ENCODE assay signal across 13 mouse cellular contexts in the genomic region with DNA sequence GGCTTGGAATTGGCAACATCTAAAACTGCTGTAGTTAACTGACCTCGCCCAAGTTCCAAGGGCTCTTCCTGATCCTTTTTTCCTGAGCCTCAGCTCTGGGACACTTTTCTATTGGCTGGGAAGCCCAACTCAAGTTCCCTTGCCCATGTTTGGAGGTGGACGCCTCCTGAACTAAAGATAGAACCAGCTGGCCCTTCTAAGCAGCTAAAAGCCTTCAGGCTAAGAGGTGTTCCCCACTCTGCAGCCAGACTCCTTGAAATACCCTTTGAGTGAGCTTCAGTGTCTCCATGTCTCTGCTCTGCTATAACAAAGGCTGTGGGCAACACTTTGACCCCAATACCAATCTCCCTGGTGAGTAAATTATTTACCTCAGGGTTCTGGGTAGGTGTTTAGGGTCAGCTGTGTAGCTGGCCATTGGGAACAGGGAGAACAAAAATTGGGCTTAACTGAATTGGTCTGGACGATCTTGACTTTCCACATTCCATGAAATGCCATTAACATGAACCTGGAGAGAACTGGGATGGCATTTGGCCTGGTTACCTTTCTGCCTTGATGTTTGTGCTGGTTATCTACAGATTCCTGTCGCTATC. TPM values are rescaled to one million over a fixed set of nuclear protein-coding genes. Genes with fewer than 3 reads are reported as not detected.
DNase-seq lines count a peak whose midpoint lies in the region; ATAC-seq and TF ChIP-seq lines count a peak whose summit lies in the region.
"Had no signal": no experiment of that assay in that cellular context is flagged by ENCODE, and none has a peak within 500 bp of the region (broad histone marks: within the 10 kb centered on the region; RNA-seq: fewer than 3 reads in every experiment).

Gene Itgb1bp2, plus strand, starts transcription at position 203 of the 590 bp plus-strand sequence.

- no peaks in the 10 kb centered on the region for H3K4me1 ChIP-seq in embryonic facial prominence, embryonic 15.5 days
- H3K4me1 ChIP-seq in heart, postnatal 0 days (ENCODE audit: control insufficient read depth, insufficient read depth) = no peaks in the 10 kb centered on the region
- no peaks in the 10 kb centered on the region for H3K4me1 ChIP-seq in lung, embryonic 14.5 days (ENCODE audit: insufficient read depth)
- no peaks in the 10 kb centered on the region for H3K4me1 ChIP-seq in liver, postnatal 0 days (ENCODE audit: insufficient read depth)
- H3K4me1 ChIP-seq in intestine, embryonic 15.5 days (replicated peaks) = no peaks in the 10 kb centered on the region
- H3K4me1 ChIP-seq: megakaryocyte, embryonic 14.5 days had no signal

- H3K4me2 ChIP-seq in embryonic facial prominence, embryonic 15.5 days (replicated peaks) = no peak within 1 kb of the TSS
- H3K4me2 ChIP-seq in heart, postnatal 0 days (ENCODE audit: low read depth, low read length) = peak within 1 kb of the TSS; percentile 59
- H3K4me2 ChIP-seq in lung, embryonic 14.5 days = no peak within 1 kb of the TSS
- no peak within 1 kb of the TSS for H3K4me2 ChIP-seq in liver, postnatal 0 days (ENCODE audit: low read depth, low read length)
- H3K4me2 ChIP-seq in intestine, embryonic 15.5 days (replicated peaks) = no peak within 1 kb of the TSS

- no peak within 1 kb of the TSS for H3K27ac ChIP-seq in embryonic facial prominence, embryonic 15.5 days (replicated peaks)
- H3K27ac ChIP-seq in heart, postnatal 0 days (ENCODE audit: low read depth) = peak within 1 kb of the TSS; percentile 86
- H3K27ac ChIP-seq in lung, embryonic 14.5 days (ENCODE audit: low read depth) = no peak within 1 kb of the TSS
- H3K27ac ChIP-seq in liver, postnatal 0 days (ENCODE audit: low read depth) = no peak within 1 kb of the TSS
- no peak within 1 kb of the TSS for H3K27ac ChIP-seq in intestine, embryonic 15.5 days

- no peaks in the 10 kb centered on the region; the same call in 1 of the 2 replicates for H3K27me3 ChIP-seq in embryonic facial prominence, embryonic 15.5 days
- no peaks in the 10 kb centered on the region for H3K27me3 ChIP-seq in heart, postnatal 0 days (ENCODE audit: control insufficient read depth, insufficient read depth, low read length)
- no peaks in the 10 kb centered on the region for H3K27me3 ChIP-seq in lung, embryonic 14.5 days (ENCODE audit: insufficient read depth, low read length)
- H3K27me3 ChIP-seq in liver, postnatal 0 days (ENCODE audit: insufficient read depth, low read length) = 0 out of 2 replicates have a peak, but pooled peaks cover 5% of the 10 kb centered on the region
- no peaks in the 10 kb centered on the region for H3K27me3 ChIP-seq in intestine, embryonic 15.5 days (replicated peaks)

- no peak for TF ChIP-seq CTCF in heart, postnatal 0 days (IDR thresholded peaks at IDR 0.05; ENCODE audit: low read depth)
- TF ChIP-seq CTCF in lung, embryonic 14.5 days (IDR thresholded peaks at IDR 0.05; ENCODE audit: low read depth) = no peak
- TF ChIP-seq CTCF in liver, postnatal 0 days (IDR thresholded peaks at IDR 0.05; ENCODE audit: low read depth) = no peak

- ATAC-seq in embryonic facial prominence, embryonic 15.5 days (ENCODE audit: insufficient number of reproducible peaks, low FRiP score, low TSS enrichment, low read depth) = no peak
- ATAC-seq in heart, postnatal 0 days (ENCODE audit: insufficient read depth, low read depth) = peak; percentile 93
- no peak; the same call in 1 of the 2 replicates for ATAC-seq in lung, embryonic 14.5 days (ENCODE audit: insufficient read depth)
- no peak for ATAC-seq in liver, postnatal 0 days
- ATAC-seq in intestine, embryonic 15.5 days = no peak

- H3K9ac ChIP-seq in embryonic facial prominence, embryonic 15.5 days = no peak within 1 kb of the TSS
- peak within 1 kb of the TSS; percentile 53; the same call in 1 of the 2 replicates for H3K9ac ChIP-seq in heart, postnatal 0 days (replicated peaks; ENCODE audit: low read depth, low read length)
- H3K9ac ChIP-seq in lung, embryonic 14.5 days = no peak within 1 kb of the TSS
- H3K9ac ChIP-seq in liver, postnatal 0 days (replicated peaks) = no peak within 1 kb of the TSS
- no peak within 1 kb of the TSS for H3K9ac ChIP-seq in intestine, embryonic 15.5 days

- 63% methylated on average over 4 of the region's 4 CpGs for WGBS in embryonic facial prominence, embryonic 15.5 days
- whole genome bisulfite sequencing in heart, postnatal 0 days = 32% methylated on average over 4 of the region's 4 CpGs
- 65% methylated on average over 4 of the region's 4 CpGs for WGBS in lung, embryonic 14.5 days
- 76% methylated on average over 4 of the region's 4 CpGs for WGBS in liver, postnatal 0 days (ENCODE audit: insufficient replicate concordance)
- 65% methylated on average over 4 of the region's 4 CpGs for WGBS in intestine, embryonic 15.5 days

- H3K4me3 ChIP-seq in embryonic facial prominence, embryonic 15.5 days (replicated peaks) = no peak within 1 kb of the TSS
- H3K4me3 ChIP-seq in heart, postnatal 0 days (ENCODE audit: low read depth, low read length) = peak within 1 kb of the TSS; percentile 38
- no peak within 1 kb of the TSS for H3K4me3 ChIP-seq in lung, embryonic 14.5 days (ENCODE audit: low read depth, low read length)
- H3K4me3 ChIP-seq in liver, postnatal 0 days (ENCODE audit: low read depth, low read length) = no peak within 1 kb of the TSS
- no peak within 1 kb of the TSS for H3K4me3 ChIP-seq in intestine, embryonic 15.5 days (replicated peaks)
- H3K4me3 ChIP-seq: megakaryocyte, embryonic 14.5 days had no signal

- H3K9me3 ChIP-seq in embryonic facial prominence, embryonic 15.5 days (replicated peaks) = no peaks in the 10 kb centered on the region
- no peaks in the 10 kb centered on the region for H3K9me3 ChIP-seq in heart, postnatal 0 days (replicated peaks; ENCODE audit: control insufficient read depth, low read length)
- H3K9me3 ChIP-seq in lung, embryonic 14.5 days (ENCODE audit: low read depth, low read length) = no peaks in the 10 kb centered on the region
- no peaks in the 10 kb centered on the region for H3K9me3 ChIP-seq in liver, postnatal 0 days (ENCODE audit: low read length)
- no peaks in the 10 kb centered on the region for H3K9me3 ChIP-seq in intestine, embryonic 15.5 days
- H3K9me3 ChIP-seq: G1E; megakaryocyte, embryonic 14.5 days had no signal

- no peak for TF ChIP-seq EP300 in heart, postnatal 0 days (IDR thresholded peaks at IDR 0.05; ENCODE audit: low read depth)
- TF ChIP-seq EP300 in liver, postnatal 0 days (IDR thresholded peaks at IDR 0.05; ENCODE audit: low read depth) = no peak

- peaks cover 32% of the 10 kb centered on the region for H3K36me3 ChIP-seq in embryonic facial prominence, embryonic 15.5 days
- H3K36me3 ChIP-seq in heart, postnatal 0 days (replicated peaks; ENCODE audit: control insufficient read depth, insufficient read depth, low read length) = peaks cover 31% of the 10 kb centered on the region
- H3K36me3 ChIP-seq in lung, embryonic 14.5 days (ENCODE audit: insufficient read depth) = peaks cover 65% of the 10 kb centered on the region
- H3K36me3 ChIP-seq in liver, postnatal 0 days (replicated peaks; ENCODE audit: insufficient read depth, low read length) = peaks cover 37% of the 10 kb centered on the region
- no peaks in the 10 kb centered on the region for H3K36me3 ChIP-seq in intestine, embryonic 15.5 days

- DNase-seq in gastrocnemius, postnatal 25 days = peak; percentile 46
- peak; percentile 77 for DNase-seq in heart, postnatal 0 days (ENCODE audit: low spot score)
- peak; percentile 10 for DNase-seq in lung, embryonic 14.5 days
- DNase-seq in liver, postnatal 0 days = no peak
- no peak for DNase-seq in embryo, embryonic 10 days (ENCODE audit: low spot score)
- DNase-seq: adrenal gland, postnatal 25 days; cerebellum, adult 9-10 months; left cerebral cortex, postnatal 4 days; right cerebral cortex, postnatal 25 days had no signal

RNA-seq across cellular contexts. Expression of gene Itgb1bp2, which starts in this region (rescaled TPM):
- 53.1 and 66.4 TPM in 2 replicates for polyA plus RNA-seq in embryonic facial prominence, embryonic 15.5 days (2015; fragmentation: Nextera tagmentation; extraction: Ambion mirVana)
- 100 to 1,000 TPM; 228 to 250 TPM for total RNA-seq in gastrocnemius, postnatal 25 days (2021)
- 170 and 178 TPM in 2 replicates for total RNA-seq in heart, postnatal 0 days (2014; rRNA removed; ENCODE audit: low replicate concordance)
- polyA plus RNA-seq in heart, postnatal 0 days (2015; fragmentation: Nextera tagmentation; extraction: Ambion mirVana) = 192 and 194 TPM in 2 replicates
- polyA plus RNA-seq in lung, embryonic 14.5 days (2014; fragmentation: Nextera tagmentation; extraction: Ambion mirVana) = 1.6 and 3.9 TPM in 2 replicates
- polyA plus RNA-seq in liver, postnatal 0 days (2015; fragmentation: Nextera tagmentation; extraction: Ambion mirVana) = 0.45 and 4.6 TPM in 2 replicates
- polyA plus RNA-seq in intestine, embryonic 15.5 days (2015; fragmentation: Nextera tagmentation; extraction: Ambion mirVana) = 0.73 and 1.6 TPM in 2 replicates

Comparison
In these comparisons a context has a peak if more than half of its experiments do, and no peak if none do; other contexts are left out.
1. DNase-seq: peak in gastrocnemius, postnatal 25 days (single experiment), heart, postnatal 0 days (single experiment) and lung, embryonic 14.5 days (single experiment); none in liver, postnatal 0 days (single experiment) and embryo, embryonic 10 days (single experiment).